Mouse (Mus musculus): ENCODE results near the gene Mphosph6. TPM values are rescaled to one million over a fixed set of nuclear protein-coding genes. Genes with fewer than 3 reads are reported as not detected.

Gene Mphosph6
- 10 to 100 TPM; 18.7 to 21.9 TPM for total RNA-seq (2021)

- DNase-seq (ENCODE audit: low spot score in 2 of 2), result peak; percentile 92 to 94
- intact Hi-C loops (cut with DNase I), result no loop called here
Observed at GRCm38 (mm10) chr8:117801443-117802298, at the start of gene Mphosph6. Mphosph6 (minus strand) TSS chr8:117801943.

- no peak for DNase-seq (ENCODE audit: low spot score in 2 of 2)
- intact Hi-C loops (cut with DNase I), result no loop called here
Observed at GRCm38 (mm10) chr8:117850420-117850819, 48.7 kb upstream of the Mphosph6 start.

- no peak for DNase-seq (ENCODE audit: low spot score in 2 of 2)
- intact Hi-C loops (cut with DNase I), result no loop called here
Observed at GRCm38 (mm10) chr8:117847865-117848264, 46.1 kb upstream of the Mphosph6 start.

- DNase-seq (ENCODE audit: low spot score in 2 of 2), result no peak
- intact Hi-C loops (cut with DNase I), result no loop called here
Observed at GRCm38 (mm10) chr8:117843694-117844093, 42.0 kb upstream of the Mphosph6 start.

- intact Hi-C loops (cut with DNase I), result no loop called here
- no peak for DNase-seq (ENCODE audit: low spot score in 2 of 2)
Observed at GRCm38 (mm10) chr8:117813524-117813923, 11.8 kb upstream of the Mphosph6 start.

GRCm38 (mm10) chr8:117810676-117811075 lies 8.9 kb upstream of the Mphosph6 start:
- DNase-seq (ENCODE audit: low spot score in 2 of 2), result no peak
- intact Hi-C loops (cut with DNase I), result no loop called here

GRCm38 (mm10) chr8:117805419-117805818 lies 3.7 kb upstream of the Mphosph6 start:
- intact Hi-C loops (cut with DNase I), result no loop called here
- DNase-seq (ENCODE audit: low spot score in 2 of 2), result no peak

GRCm38 (mm10) chr8:117802299-117802689 lies 551 bp upstream of the Mphosph6 start:
- intact Hi-C loops (cut with DNase I), result no loop called here
- peak in 1 of 2 experiments; percentile 15 for DNase-seq (ENCODE audit: low spot score in 2 of 2)

- intact Hi-C loops (cut with DNase I), result no loop called here
- DNase-seq (ENCODE audit: low spot score in 2 of 2), result no peak
Observed at GRCm38 (mm10) chr8:117798066-117798465, 3.7 kb downstream of the Mphosph6 start.

- DNase-seq (ENCODE audit: low spot score in 2 of 2), result no peak
- intact Hi-C loops (cut with DNase I), result no loop called here
Observed at GRCm38 (mm10) chr8:117796464-117796863, 5.3 kb downstream of the Mphosph6 start.

- no peak for DNase-seq (ENCODE audit: low spot score in 2 of 2)
- intact Hi-C loops (cut with DNase I), result no loop called here
Observed at GRCm38 (mm10) chr8:117794581-117794980, 7.2 kb downstream of the Mphosph6 start.

- intact Hi-C loops (cut with DNase I), result no loop called here
Observed at GRCm38 (mm10) chr8:117792616-117793144, 9.1 kb downstream of the Mphosph6 start.

GRCm38 (mm10) chr8:117786428-117786827 lies 15.3 kb downstream of the Mphosph6 start:
- DNase-seq (ENCODE audit: low spot score in 2 of 2), result no peak
- intact Hi-C loops (cut with DNase I), result no loop called here

More at GRCm38 (mm10) chr8:117792616-117793144, 9.1 kb downstream of the Mphosph6 start:
- DNase-seq (ENCODE audit: low spot score in 2 of 2), result no peak

- intact Hi-C loops (cut with DNase I), result no loop called here
- DNase-seq (ENCODE audit: low spot score in 2 of 2), result no peak
Observed at GRCm38 (mm10) chr8:117783021-117783420, 18.7 kb downstream of the Mphosph6 start.

GRCm38 (mm10) chr8:117781375-117782129 lies 20.2 kb downstream of the Mphosph6 start:
- intact Hi-C loops (cut with DNase I), result no loop called here
- no peak for DNase-seq (ENCODE audit: low spot score in 2 of 2)

- no peak for DNase-seq (ENCODE audit: low spot score in 2 of 2)
- intact Hi-C loops (cut with DNase I), result no loop called here
Observed at GRCm38 (mm10) chr8:117779344-117779743, 22.4 kb downstream of the Mphosph6 start.

GRCm38 (mm10) chr8:117778531-117779322 lies 23.0 kb downstream of the Mphosph6 start:
- DNase-seq (ENCODE audit: low spot score in 2 of 2), result no peak
- intact Hi-C loops (cut with DNase I), result no loop called here

GRCm38 (mm10) chr8:117776075-117776474 lies 25.7 kb downstream of the Mphosph6 start:
- intact Hi-C loops (cut with DNase I), result no loop called here
- no peak for DNase-seq (ENCODE audit: low spot score in 2 of 2)

- intact Hi-C loops (cut with DNase I), result no loop called here
- no peak for DNase-seq (ENCODE audit: low spot score in 2 of 2)
Observed at GRCm38 (mm10) chr8:117775626-117776025, 26.1 kb downstream of the Mphosph6 start.

- no peak for DNase-seq (ENCODE audit: low spot score in 2 of 2)
- intact Hi-C loops (cut with DNase I), result no loop called here
Observed at GRCm38 (mm10) chr8:117772597-117772996, 29.1 kb downstream of the Mphosph6 start.

Measured in left cerebral cortex, postnatal 36 days (tissue).